ENCODE assay signal across 10 mouse cellular contexts in genomic region chr10:19939282-19939705, GRCm38 (mm10). TPM values are rescaled to one million over a fixed set of nuclear protein-coding genes. Genes with fewer than 3 reads are reported as not detected.
DNase-seq lines count a peak whose midpoint lies in the region; ATAC-seq lines count a peak whose summit lies in the region.
"Had no signal": no experiment of that assay in that cellular context is flagged by ENCODE, and none has a peak within 500 bp of the region (broad histone marks: within the 10 kb centered on the region; RNA-seq: fewer than 3 reads in every experiment).

No protein-coding gene starts in this region.

- no peak overlapping the region for H3K4me3 ChIP-seq in liver, embryonic 16.5 days (ENCODE audit: low read depth, low read length)

- peaks cover 11% of the 10 kb centered on the region for H3K27me3 ChIP-seq in liver, embryonic 16.5 days (ENCODE audit: control insufficient read depth, insufficient read depth, low read depth, low read length)
- H3K27me3 ChIP-seq: Patski had no signal

- no peak overlapping the region for H3K9ac ChIP-seq in liver, embryonic 16.5 days (ENCODE audit: low read depth, low read length)

- ATAC-seq in common myeloid progenitor, adult 5-6 weeks (replicated peaks; ENCODE audit: low read depth, poor library complexity, severe bottlenecking) = peak; percentile 82
- no peak for ATAC-seq in liver, embryonic 16.5 days (ENCODE audit: low read depth)
- ATAC-seq: forebrain, embryonic 14.5 days; Patski had no signal

- DNase-seq in layer of hippocampus, adult 9-11 months = peak; percentile 37
- DNase-seq in layer of hippocampus, postnatal 10 days (ENCODE audit: low spot score in 2 of 2) = no peak
- DNase-seq in thymus, postnatal 0 days (ENCODE audit: low spot score) = peak; percentile 71
- DNase-seq in neural tube, embryonic 10.5 days (ENCODE audit: extremely low spot score, low spot score) = no peak
- DNase-seq in layer of hippocampus, adult 18-20 months (ENCODE audit: low spot score in 2 of 2) = no peak
- DNase-seq in cerebellum, postnatal 4 days (ENCODE audit: low spot score in 2 of 2) = no peak

- WGBS in liver, embryonic 16.5 days (ENCODE audit: insufficient replicate concordance) = 13% methylated on average over 8 of the region's 8 CpGs

- 0 out of 2 replicates have a peak overlapping the region, but pooled peaks have one; percentile 22 for H3K27ac ChIP-seq in liver, embryonic 16.5 days (ENCODE audit: low read length)

- no peak overlapping the region for H3K4me2 ChIP-seq in liver, embryonic 16.5 days (ENCODE audit: low read depth, low read length)

- no peaks in the 10 kb centered on the region for H3K9me3 ChIP-seq in liver, embryonic 16.5 days (replicated peaks; ENCODE audit: control insufficient read depth, low read length)

- peaks cover 14% of the 10 kb centered on the region for H3K4me1 ChIP-seq in liver, embryonic 16.5 days (ENCODE audit: control insufficient read depth, low read depth, low read length)

- H3K36me3 ChIP-seq in liver, embryonic 16.5 days (ENCODE audit: control insufficient read depth, insufficient read depth) = no peaks in the 10 kb centered on the region

RNA-seq across cellular contexts. Expression of gene Map3k5, which starts 5.0 kb away (rescaled TPM):
- 10 to 100 TPM; 18.6 to 19.0 TPM for total RNA-seq in layer of hippocampus, postnatal 10 days (2021)
- 19.0 and 22.0 TPM in 2 replicates for total RNA-seq in common myeloid progenitor, adult 5-6 weeks (2017)
- 0.69 and 0.83 TPM in 2 replicates for polyA plus RNA-seq in liver, embryonic 16.5 days (2015; fragmentation: Nextera tagmentation; extraction: Ambion mirVana)
- 2.8 and 3.3 TPM in 2 replicates for polyA plus RNA-seq in thymus, postnatal 0 days (2015; fragmentation: Nextera tagmentation; extraction: Ambion mirVana)
- total RNA-seq in layer of hippocampus, adult 18-20 months (2021) = 10 to 100 TPM; 24.1 to 32.5 TPM

RNA-seq across cellular contexts. Expression of gene Pex7, which starts 31.8 kb away (rescaled TPM):
- total RNA-seq in layer of hippocampus, postnatal 10 days (2021) = 10 to 100 TPM; 23.5 to 26.5 TPM
- total RNA-seq in common myeloid progenitor, adult 5-6 weeks (2017) = 15.3 and 35.2 TPM in 2 replicates
- polyA plus RNA-seq in liver, embryonic 16.5 days (2015; fragmentation: Nextera tagmentation; extraction: Ambion mirVana) = 29.5 and 33.1 TPM in 2 replicates
- 67.6 and 82.6 TPM in 2 replicates for polyA plus RNA-seq in thymus, postnatal 0 days (2015; fragmentation: Nextera tagmentation; extraction: Ambion mirVana)
- 10 to 100 TPM; 22.8 to 23.2 TPM for total RNA-seq in layer of hippocampus, adult 18-20 months (2021)

Comparison
In these comparisons a context has a peak if more than half of its experiments do, and no peak if none do; other contexts are left out.
1. DNase-seq: peak in layer of hippocampus, adult 9-11 months (single experiment) and thymus, postnatal 0 days (single experiment); none in layer of hippocampus, postnatal 10 days (0 of 2), neural tube, embryonic 10.5 days (single experiment), layer of hippocampus, adult 18-20 months (0 of 2) and cerebellum, postnatal 4 days (0 of 2).